ENCODE assay signal across 8 mouse cellular contexts in the genomic region with DNA sequence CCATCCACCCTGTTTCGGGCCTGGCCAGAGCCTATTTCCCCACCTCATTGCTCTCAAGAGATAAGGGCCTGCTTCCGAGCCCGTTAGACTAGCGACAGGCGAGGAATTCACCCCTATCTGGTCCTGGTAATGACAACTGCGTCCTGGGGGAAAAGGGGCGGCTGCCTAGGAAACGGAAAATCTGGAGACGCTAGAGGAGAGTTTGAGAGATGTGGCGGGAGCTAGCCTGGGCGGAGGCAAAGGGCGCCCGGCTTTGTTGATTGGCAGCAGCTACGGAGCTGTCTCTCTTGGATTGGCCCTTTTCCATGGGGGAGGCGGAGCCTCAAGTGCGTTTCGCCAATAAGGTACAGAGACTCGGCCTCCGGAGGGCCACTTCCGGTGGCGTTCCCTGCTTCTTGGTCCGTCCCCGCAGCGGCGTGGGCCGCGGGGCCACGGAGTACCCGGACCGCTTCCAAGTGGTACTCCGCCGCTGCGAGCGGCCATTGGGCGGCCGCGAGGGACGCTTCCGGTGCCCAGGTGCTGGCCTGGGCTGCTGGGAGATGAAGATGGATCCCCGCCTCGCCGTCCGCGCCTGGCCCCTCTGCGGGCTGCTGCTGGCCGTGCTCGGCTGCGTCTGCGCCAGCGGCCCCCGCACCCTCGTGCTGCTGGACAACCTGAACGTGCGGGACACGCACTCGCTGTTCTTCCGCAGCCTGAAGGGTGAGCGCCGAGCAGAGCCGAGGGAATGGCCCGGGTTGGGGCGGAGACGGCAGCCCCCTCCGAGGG. TPM values are rescaled to one million over a fixed set of nuclear protein-coding genes. Genes with fewer than 3 reads are reported as not detected.
DNase-seq lines count a peak whose midpoint lies in the region; ATAC-seq lines count a peak whose summit lies in the region.

TSS of gene Ddost (plus strand) at position 391 of the 765 bp plus-strand sequence.

- H3K4me1 ChIP-seq in hindbrain, embryonic 15.5 days (replicated peaks) = peaks cover 40% of the 10 kb centered on the region

- peak within 1 kb of the TSS; percentile 81 for H3K4me2 ChIP-seq in hindbrain, embryonic 15.5 days

- H3K36me3 ChIP-seq in hindbrain, embryonic 15.5 days = peaks cover 4% of the 10 kb centered on the region; the same call in 1 of the 2 replicates

- peak within 1 kb of the TSS; percentile 82 for H3K27ac ChIP-seq in hindbrain, embryonic 15.5 days (replicated peaks)

- no peaks in the 10 kb centered on the region for H3K9me3 ChIP-seq in hindbrain, embryonic 15.5 days

- peak within 1 kb of the TSS; percentile 79 for H3K4me3 ChIP-seq in hindbrain, embryonic 15.5 days

- WGBS in hindbrain, embryonic 15.5 days = 0% methylated on average over 64 of the region's 64 CpGs

- peak within 1 kb of the TSS; percentile 89 for H3K9ac ChIP-seq in hindbrain, embryonic 15.5 days

- H3K27me3 ChIP-seq in hindbrain, embryonic 15.5 days = no peaks in the 10 kb centered on the region

- peak; percentile 98 for DNase-seq in T-cell, adult 2 months (ENCODE audit: low spot score)
- peak; percentile 99 for DNase-seq in cerebellum, postnatal 36 days
- peak; percentile 96 to 99 for DNase-seq in frontal cortex, postnatal 36 days (ENCODE audit: low spot score in 2 of 2)
- DNase-seq in left cerebral cortex, adult 11 months (ENCODE audit: low spot score) = peak; percentile 97
- DNase-seq in lung, postnatal 4 days = peak; percentile 98 to 99
- peak; percentile 99 for DNase-seq in retina, postnatal 7 days (ENCODE audit: low read depth, low spot score)
- DNase-seq in urinary bladder, adult 2 months (ENCODE audit: low spot score) = peak; percentile 91

- peak; percentile 98 for ATAC-seq in hindbrain, embryonic 15.5 days (ENCODE audit: low FRiP score, low read depth)

RNA-seq across cellular contexts. Expression of gene Ddost, which starts in this region (rescaled TPM):
- 210 and 220 TPM in 2 replicates for polyA plus RNA-seq in hindbrain, embryonic 15.5 days (2015; fragmentation: Nextera tagmentation; extraction: Ambion mirVana)
- polyA plus RNA-seq in urinary bladder, adult 2 months (2012; rRNA removed) = 133 and 138 TPM in 2 replicates

Comparison
In these comparisons a context has a peak if more than half of its experiments do, and no peak if none do; other contexts are left out.
1. Peak in every context shown above with its lines: DNase-seq, ATAC-seq, H3K4me3 ChIP-seq and H3K27ac ChIP-seq.